Mouse (Mus musculus): ENCODE results near the gene Nusap1.

GRCm38 (mm10) chr2:119621302-119621701 lies 3.2 kb downstream of the Nusap1 start:
- TF ChIP-seq CTCF (IDR thresholded peaks at IDR 0.05; ENCODE audit: low read depth): no peak
- TF ChIP-seq EP300 (optimal IDR thresholded peaks at IDR 0.05): no peak

Measured in stomach, postnatal 0 days (tissue).